In genomic region chr7:118708002-118708401, GRCm38 (mm10) we compare ENCODE assay signal across 19 mouse cellular contexts. TPM values are rescaled to one million over a fixed set of nuclear protein-coding genes. Genes with fewer than 3 reads are reported as not detected.
A peak's percentile ranks its signal among the peaks of the same experiment; 100 is the strongest.
DNase-seq lines count a peak whose midpoint lies in the region; ATAC-seq and TF ChIP-seq lines count a peak whose summit lies in the region.
"Had no signal": no experiment of that assay in that cellular context is flagged by ENCODE, and none has a peak within 500 bp of the region (broad histone marks: within the 10 kb centered on the region; RNA-seq: fewer than 3 reads in every experiment).

No protein-coding gene starts in this region.

- 49% methylated on average over 3 of the region's 4 CpGs for WGBS in lung, postnatal 0 days

- no peak for ATAC-seq in lung, postnatal 0 days
- ATAC-seq: forebrain, embryonic 16.5 days; inflammation-experienced regulatory T-cells, adult 6 months; liver, postnatal 0 days had no signal

- peaks cover 9% of the 10 kb centered on the region; the same call in 1 of the 2 replicates for H3K4me1 ChIP-seq in lung, postnatal 0 days (ENCODE audit: insufficient read depth, low read depth, low read length)

- H3K36me3 ChIP-seq in lung, postnatal 0 days (ENCODE audit: insufficient read depth, low read length): no peaks in the 10 kb centered on the region
- H3K36me3 ChIP-seq: heart, embryonic 12.5 days; limb, embryonic 12.5 days; midbrain, embryonic 12.5 days had no signal

- no peak overlapping the region for H3K4me3 ChIP-seq in lung, postnatal 0 days (ENCODE audit: low read depth, low read length)
- H3K4me3 ChIP-seq: heart, embryonic 12.5 days; hindbrain, embryonic 10.5 days; left cerebral cortex, adult 2 months; limb, embryonic 12.5 days; midbrain, embryonic 12.5 days; myocyte had no signal

- no peak for TF ChIP-seq CTCF in lung, postnatal 0 days (IDR thresholded peaks at IDR 0.05)

- DNase-seq in heart, postnatal 4 days: peak; percentile 17
- DNase-seq in heart, postnatal 36 days: no peak
- DNase-seq in urinary bladder, postnatal 14 days (ENCODE audit: low spot score): peak; percentile 71
- no peak for DNase-seq in urinary bladder, postnatal 10 days (ENCODE audit: low spot score)
- DNase-seq in lung, postnatal 0 days (ENCODE audit: low spot score): peak; percentile 42
- no peak for DNase-seq in layer of hippocampus, postnatal 25 days (ENCODE audit: extremely low spot score in 1 of 2, low spot score in 1 of 2)
- no peak for DNase-seq in spleen, postnatal 14 days (ENCODE audit: low spot score in 2 of 2)
- DNase-seq: adrenal gland, postnatal 36 days; gastrocnemius, postnatal 14 days; liver, postnatal 0 days; thymus, postnatal 4 days had no signal

- peak overlapping the region; percentile 64; the same call in 1 of the 2 replicates for H3K27ac ChIP-seq in lung, postnatal 0 days (ENCODE audit: low read length)
- H3K27ac ChIP-seq: hindbrain, embryonic 10.5 days; left cerebral cortex, adult 2 months; limb, embryonic 12.5 days; midbrain, embryonic 12.5 days had no signal

- intact Hi-C loops in heart, postnatal 36 days (cut with DNase I): loop anchor here (10.0 kb wide), 1 partner anchor 593 kb away; the partner anchor contains the start of gene Rps15a

- TF ChIP-seq EP300 in lung, postnatal 0 days (IDR thresholded peaks at IDR 0.05): no peak

- no peaks in the 10 kb centered on the region for H3K9me3 ChIP-seq in lung, postnatal 0 days (ENCODE audit: low read length)
- H3K9me3 ChIP-seq: heart, embryonic 12.5 days; hindbrain, embryonic 10.5 days; limb, embryonic 12.5 days; midbrain, embryonic 12.5 days had no signal

- no peaks in the 10 kb centered on the region for H3K27me3 ChIP-seq in lung, postnatal 0 days (replicated peaks; ENCODE audit: insufficient read depth, low read length)
- H3K27me3 ChIP-seq: heart, embryonic 12.5 days; limb, embryonic 12.5 days; midbrain, embryonic 12.5 days had no signal

- no peak overlapping the region for H3K9ac ChIP-seq in lung, postnatal 0 days (replicated peaks; ENCODE audit: low read depth)
- H3K9ac ChIP-seq: heart, embryonic 12.5 days; limb, embryonic 12.5 days; liver, postnatal 0 days; midbrain, embryonic 12.5 days had no signal

- H3K4me2 ChIP-seq in lung, postnatal 0 days (replicated peaks; ENCODE audit: low read depth, low read length): no peak overlapping the region
- H3K4me2 ChIP-seq: heart, embryonic 12.5 days; limb, embryonic 12.5 days; midbrain, embryonic 12.5 days had no signal

RNA-seq across cellular contexts. Expression of gene Gde1, which starts 2.4 kb away (rescaled TPM):
- 10 to 100 TPM; 38.6 to 38.8 TPM for total RNA-seq in heart, postnatal 4 days (2021)
- total RNA-seq in heart, postnatal 36 days (2021): 10 to 100 TPM; 30.6 to 32.5 TPM
- polyA plus RNA-seq in lung, postnatal 0 days (2015; fragmentation: Nextera tagmentation; extraction: Ambion mirVana): 382 and 481 TPM in 2 replicates
- total RNA-seq in layer of hippocampus, postnatal 25 days (2021): 100 to 1,000 TPM; 222 to 253 TPM

RNA-seq across cellular contexts. Expression of gene Ccp110, which starts 4.3 kb away (rescaled TPM):
- total RNA-seq in heart, postnatal 4 days (2021): 1 to 10 TPM; 5.8 to 6.9 TPM
- 1 to 10 TPM; 2.3 to 3.3 TPM for total RNA-seq in heart, postnatal 36 days (2021)
- polyA plus RNA-seq in lung, postnatal 0 days (2015; fragmentation: Nextera tagmentation; extraction: Ambion mirVana): 8.4 and 8.8 TPM in 2 replicates
- 10 to 100 TPM; 46.4 to 47.7 TPM for total RNA-seq in layer of hippocampus, postnatal 25 days (2021)

RNA-seq across cellular contexts. Expression of gene Vps35l, which starts 32.0 kb away (rescaled TPM):
- total RNA-seq in heart, postnatal 4 days (2021): 10 to 100 TPM; 36.0 to 37.1 TPM
- total RNA-seq in heart, postnatal 36 days (2021): 10 to 100 TPM; 21.7 to 25.5 TPM
- polyA plus RNA-seq in lung, postnatal 0 days (2015; fragmentation: Nextera tagmentation; extraction: Ambion mirVana): 44.0 and 45.0 TPM in 2 replicates
- total RNA-seq in layer of hippocampus, postnatal 25 days (2021): 10 to 100 TPM; 62.8 to 68.5 TPM

Comparison
In these comparisons a context has a peak if more than half of its experiments do, and no peak if none do; other contexts are left out.
1. DNase-seq: peak in heart, postnatal 4 days (single experiment), urinary bladder, postnatal 14 days (single experiment) and lung, postnatal 0 days (single experiment); none in heart, postnatal 36 days (0 of 2), urinary bladder, postnatal 10 days (single experiment), layer of hippocampus, postnatal 25 days (0 of 2) and spleen, postnatal 14 days (0 of 2).
2. RNA of gene Gde1, which starts 2.4 kb away (total RNA-seq): 222 to 253 TPM in layer of hippocampus, postnatal 25 days; 38.6 to 38.8 TPM in heart, postnatal 4 days and 30.6 to 32.5 TPM in heart, postnatal 36 days; every median in the first group is over 4 times any median in the second.
3. RNA of gene Ccp110, which starts 4.3 kb away (total RNA-seq): 46.4 to 47.7 TPM in layer of hippocampus, postnatal 25 days; 5.8 to 6.9 TPM in heart, postnatal 4 days and 2.3 to 3.3 TPM in heart, postnatal 36 days; every median in the first group is over 4 times any median in the second.